Mouse (Mus musculus): ENCODE data around the gene Cnih3. TPM values are rescaled to one million over a fixed set of nuclear protein-coding genes. Genes with fewer than 3 reads are reported as not detected.
A peak's percentile ranks its signal among the peaks of the same experiment; 100 is the strongest.

Cnih3 gene
- polyA plus RNA-seq, 1 experiment from 2014 or later, result 1.6 TPM

- DNase-seq (ENCODE audit: low spot score), result no peak
These were observed 6.1 kb downstream of the Cnih3 start for GRCm38 (mm10) chr1:181358526-181358925.

GRCm38 (mm10) chr1:181360732-181361131 lies 8.3 kb downstream of the Cnih3 start:
- no peak overlapping the region for H3K9ac ChIP-seq (ENCODE audit: low read depth, low read length)
- no peaks in the 10 kb centered on the region for H3K36me3 ChIP-seq (ENCODE audit: control insufficient read depth, insufficient read depth, low read length)
- WGBS, result 79% methylated on average over 3 of the region's 3 CpGs
- 0 out of 2 replicates have a peak, but pooled peaks cover 3% of the 10 kb centered on the region for H3K9me3 ChIP-seq (ENCODE audit: control insufficient read depth, low read length)
- no peak overlapping the region for H3K4me2 ChIP-seq (ENCODE audit: low read depth, low read length)
- ATAC-seq (ENCODE audit: low read depth) (no peak), DNase-seq (ENCODE audit: low spot score) (no peak)
- no peaks in the 10 kb centered on the region; the same call in 1 of the 2 replicates for H3K27me3 ChIP-seq (replicated peaks; ENCODE audit: control insufficient read depth, insufficient read depth, low read length)
- no peak overlapping the region for H3K4me3 ChIP-seq (ENCODE audit: low read depth, low read length)
- no peaks in the 10 kb centered on the region for H3K4me1 ChIP-seq (ENCODE audit: control insufficient read depth, insufficient read depth, low read length)
- H3K27ac ChIP-seq (replicated peaks; ENCODE audit: low read depth, low read length), result no peak overlapping the region

More at GRCm38 (mm10) chr1:181358526-181358925, 6.1 kb downstream of the Cnih3 start:
- Histone ChIP-seq H3K4me2 (ENCODE audit: low read depth, low read length) (no peak overlapping the region), H3K36me3 (ENCODE audit: control insufficient read depth, insufficient read depth, low read length) (no peaks in the 10 kb centered on the region), H3K9me3 (ENCODE audit: control insufficient read depth, low read length) (0 out of 2 replicates have a peak, but pooled peaks cover 3% of the 10 kb centered on the region), H3K4me3 (ENCODE audit: low read depth, low read length) (no peak overlapping the region), H3K27me3 (replicated peaks; ENCODE audit: control insufficient read depth, insufficient read depth, low read length) (peaks cover 17% of the 10 kb centered on the region), H3K27ac (replicated peaks; ENCODE audit: low read depth, low read length) (no peak overlapping the region), H3K9ac (ENCODE audit: low read depth, low read length) (no peak overlapping the region), H3K4me1 (ENCODE audit: control insufficient read depth, insufficient read depth, low read length) (peaks cover 2% of the 10 kb centered on the region; the same call in 1 of the 2 replicates)
- ATAC-seq (ENCODE audit: low read depth), result no peak
- 72% methylated on average over 7 of the region's 7 CpGs for WGBS

GRCm38 (mm10) chr1:181364025-181364424 lies 11.6 kb downstream of the Cnih3 start:
- Histone ChIP-seq H3K36me3 (ENCODE audit: control insufficient read depth, insufficient read depth, low read length) (no peaks in the 10 kb centered on the region), H3K27ac (replicated peaks; ENCODE audit: low read depth, low read length) (no peak overlapping the region), H3K27me3 (replicated peaks; ENCODE audit: control insufficient read depth, insufficient read depth, low read length) (no peaks in the 10 kb centered on the region), H3K4me1 (ENCODE audit: control insufficient read depth, insufficient read depth, low read length) (no peaks in the 10 kb centered on the region), H3K9me3 (ENCODE audit: control insufficient read depth, low read length) (0 out of 2 replicates have a peak, but pooled peaks cover 3% of the 10 kb centered on the region), H3K4me3 (ENCODE audit: low read depth, low read length) (no peak overlapping the region), H3K9ac (ENCODE audit: low read depth, low read length) (no peak overlapping the region), H3K4me2 (ENCODE audit: low read depth, low read length) (no peak overlapping the region)
- ATAC-seq (ENCODE audit: low read depth), result no peak
- WGBS, result 71% methylated on average over 4 of the region's 4 CpGs
- DNase-seq (ENCODE audit: low spot score), result no peak

GRCm38 (mm10) chr1:181365376-181365775 lies 12.9 kb downstream of the Cnih3 start:
- no peak overlapping the region for H3K9ac ChIP-seq (ENCODE audit: low read depth, low read length)
- 79% methylated on average over 3 of the region's 3 CpGs for WGBS
- no peak overlapping the region for H3K4me2 ChIP-seq (ENCODE audit: low read depth, low read length)
- H3K27ac ChIP-seq (replicated peaks; ENCODE audit: low read depth, low read length), result no peak overlapping the region
- H3K9me3 ChIP-seq (ENCODE audit: control insufficient read depth, low read length), result no peaks in the 10 kb centered on the region
- ATAC-seq (ENCODE audit: low read depth) (no peak), DNase-seq (ENCODE audit: low spot score) (no peak)
- H3K4me3 ChIP-seq (ENCODE audit: low read depth, low read length), result no peak overlapping the region
- H3K36me3 ChIP-seq (ENCODE audit: control insufficient read depth, insufficient read depth, low read length), result no peaks in the 10 kb centered on the region
- H3K4me1 ChIP-seq (ENCODE audit: control insufficient read depth, insufficient read depth, low read length), result no peaks in the 10 kb centered on the region
- H3K27me3 ChIP-seq (replicated peaks; ENCODE audit: control insufficient read depth, insufficient read depth, low read length), result no peaks in the 10 kb centered on the region

- Histone ChIP-seq H3K27me3 (replicated peaks; ENCODE audit: control insufficient read depth, insufficient read depth, low read length) (no peaks in the 10 kb centered on the region), H3K9me3 (ENCODE audit: control insufficient read depth, low read length) (no peaks in the 10 kb centered on the region), H3K4me3 (ENCODE audit: low read depth, low read length) (no peak overlapping the region), H3K4me1 (ENCODE audit: control insufficient read depth, insufficient read depth, low read length) (no peaks in the 10 kb centered on the region), H3K9ac (ENCODE audit: low read depth, low read length) (no peak overlapping the region), H3K36me3 (ENCODE audit: control insufficient read depth, insufficient read depth, low read length) (no peaks in the 10 kb centered on the region), H3K27ac (replicated peaks; ENCODE audit: low read depth, low read length) (no peak overlapping the region), H3K4me2 (ENCODE audit: low read depth, low read length) (no peak overlapping the region)
- DNase-seq (ENCODE audit: low spot score) (no peak), ATAC-seq (ENCODE audit: low read depth) (peak; percentile 37; the same call in 1 of the 2 replicates)
- 25% methylated on average over 3 of the region's 3 CpGs for WGBS
These were observed 16.6 kb downstream of the Cnih3 start for GRCm38 (mm10) chr1:181368789-181369570.

- H3K36me3 ChIP-seq (ENCODE audit: control insufficient read depth, insufficient read depth, low read length), result no peaks in the 10 kb centered on the region
- H3K4me1 ChIP-seq (ENCODE audit: control insufficient read depth, insufficient read depth, low read length), result no peaks in the 10 kb centered on the region
- H3K27ac ChIP-seq (replicated peaks; ENCODE audit: low read depth, low read length), result no peak overlapping the region
- no peak overlapping the region for H3K4me3 ChIP-seq (ENCODE audit: low read depth, low read length)
- no peak overlapping the region for H3K4me2 ChIP-seq (ENCODE audit: low read depth, low read length)
- H3K9ac ChIP-seq (ENCODE audit: low read depth, low read length), result no peak overlapping the region
- no peaks in the 10 kb centered on the region for H3K27me3 ChIP-seq (replicated peaks; ENCODE audit: control insufficient read depth, insufficient read depth, low read length)
- ATAC-seq (ENCODE audit: low read depth) (0 out of 2 replicates have a peak, but pooled peaks have one; percentile 30), DNase-seq (ENCODE audit: low spot score) (no peak)
- no peaks in the 10 kb centered on the region for H3K9me3 ChIP-seq (ENCODE audit: control insufficient read depth, low read length)
- WGBS, result 49% methylated on average over 3 of the region's 3 CpGs
These were observed 17.9 kb downstream of the Cnih3 start for GRCm38 (mm10) chr1:181370370-181370769.

- Histone ChIP-seq H3K4me2 (ENCODE audit: low read depth, low read length) (no peak overlapping the region), H3K9me3 (ENCODE audit: control insufficient read depth, low read length) (no peaks in the 10 kb centered on the region), H3K27ac (replicated peaks; ENCODE audit: low read depth, low read length) (no peak overlapping the region), H3K4me1 (ENCODE audit: control insufficient read depth, insufficient read depth, low read length) (no peaks in the 10 kb centered on the region), H3K27me3 (replicated peaks; ENCODE audit: control insufficient read depth, insufficient read depth, low read length) (no peaks in the 10 kb centered on the region), H3K4me3 (ENCODE audit: low read depth, low read length) (no peak overlapping the region), H3K36me3 (ENCODE audit: control insufficient read depth, insufficient read depth, low read length) (no peaks in the 10 kb centered on the region), H3K9ac (ENCODE audit: low read depth, low read length) (no peak overlapping the region)
- DNase-seq (ENCODE audit: low spot score) (no peak), ATAC-seq (ENCODE audit: low read depth) (no peak)
- 76% methylated on average over 4 of the region's 4 CpGs for WGBS
These were observed 18.8 kb downstream of the Cnih3 start for GRCm38 (mm10) chr1:181371226-181371625.

GRCm38 (mm10) chr1:181372306-181372705 lies 19.9 kb downstream of the Cnih3 start:
- no peak overlapping the region for H3K9ac ChIP-seq (ENCODE audit: low read depth, low read length)
- WGBS, result 58% methylated on average over 6 of the region's 6 CpGs
- no peaks in the 10 kb centered on the region for H3K4me1 ChIP-seq (ENCODE audit: control insufficient read depth, insufficient read depth, low read length)
- DNase-seq (ENCODE audit: low spot score) (no peak), ATAC-seq (ENCODE audit: low read depth) (no peak)
- no peak overlapping the region for H3K4me3 ChIP-seq (ENCODE audit: low read depth, low read length)
- no peaks in the 10 kb centered on the region for H3K27me3 ChIP-seq (replicated peaks; ENCODE audit: control insufficient read depth, insufficient read depth, low read length)
- no peak overlapping the region for H3K4me2 ChIP-seq (ENCODE audit: low read depth, low read length)
- H3K36me3 ChIP-seq (ENCODE audit: control insufficient read depth, insufficient read depth, low read length), result no peaks in the 10 kb centered on the region
- no peak overlapping the region for H3K27ac ChIP-seq (replicated peaks; ENCODE audit: low read depth, low read length)
- no peaks in the 10 kb centered on the region for H3K9me3 ChIP-seq (ENCODE audit: control insufficient read depth, low read length)
